Mouse (Mus musculus): ENCODE measurements at regions not wholly inside any gene's neighbourhood (a gene's known extent, or its start where the extent isn't known, plus 50 kb on each side); places are given as distances from the start of the nearest gene placed in this dataset.

DNA sequence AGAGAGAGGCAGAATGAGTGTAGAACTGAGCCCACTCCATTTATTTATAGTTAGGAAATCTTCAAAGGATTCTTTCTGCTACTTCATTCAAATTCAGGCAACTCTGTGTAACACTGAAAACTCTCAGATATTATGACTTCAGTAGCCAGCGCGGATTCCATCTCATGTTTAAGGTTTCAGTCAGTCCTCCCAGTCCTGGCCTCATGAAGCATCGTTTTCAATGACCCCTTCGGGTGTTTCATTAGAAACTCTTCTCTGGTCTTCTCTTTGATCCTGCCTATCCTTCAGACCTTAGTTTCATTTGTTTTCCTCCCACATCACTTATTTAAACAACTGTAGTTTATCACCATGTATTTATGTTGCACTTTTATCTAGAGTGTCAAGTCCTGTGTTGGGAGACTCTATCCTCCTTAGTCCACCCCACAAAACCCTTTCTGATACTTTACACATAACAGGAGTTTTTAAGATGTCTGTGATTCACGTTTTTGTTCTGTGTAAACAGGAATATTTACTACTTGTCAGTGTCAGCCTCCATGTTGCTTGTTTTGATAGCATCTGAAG, 447.7 kb upstream of the Jag1 start:
- Histone ChIP-seq H3K4me1 (ENCODE audit: control insufficient read depth, insufficient read depth, insufficient read length, low read length) (no peaks in the 10 kb centered on the region), H3K36me3 (ENCODE audit: control insufficient read depth, insufficient read depth, low read length) (no peaks in the 10 kb centered on the region), H3K27me3 (ENCODE audit: control insufficient read depth, insufficient read depth, low read length) (no peaks in the 10 kb centered on the region), H3K27ac (ENCODE audit: insufficient read depth, low read depth, low read length) (no peak overlapping the region), H3K4me3 (ENCODE audit: low read depth, low read length) (no peak overlapping the region)
- WGBS = 76% methylated on average over 5 of the region's 5 CpGs
- TF ChIP-seq CTCF (IDR thresholded peaks at IDR 0.05; ENCODE audit: extremely low read depth, insufficient read length, insufficient replicate concordance, low read depth, low read length) = no peak
- no peak for TF ChIP-seq POLR2A (IDR thresholded peaks at IDR 0.05; ENCODE audit: low read depth, low read length)

DNA sequence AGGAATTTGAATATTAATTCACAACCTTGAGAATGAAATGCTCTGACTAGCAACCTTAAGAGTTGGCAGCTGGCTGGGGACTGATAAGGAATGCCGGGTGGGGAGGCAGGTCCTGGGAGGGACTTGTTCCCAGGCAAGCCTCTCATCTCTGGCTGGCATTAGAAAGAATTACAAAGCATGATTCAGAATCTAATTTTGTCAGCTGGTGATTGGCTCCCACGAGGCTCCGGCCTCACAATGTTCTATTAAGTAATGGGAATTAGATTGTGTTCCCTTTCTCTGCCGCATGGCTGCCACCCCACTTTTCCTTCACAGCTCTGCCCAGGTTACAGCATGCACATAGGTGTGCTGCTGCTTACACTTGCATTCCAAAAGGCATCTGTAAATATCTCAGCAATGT, 443.9 kb upstream of the Jag1 start:
- 55% methylated on average over 4 of the region's 4 CpGs for WGBS
- Histone ChIP-seq H3K36me3 (ENCODE audit: control insufficient read depth, insufficient read depth, low read length) (no peaks in the 10 kb centered on the region), H3K27me3 (ENCODE audit: control insufficient read depth, insufficient read depth, low read length) (no peaks in the 10 kb centered on the region), H3K27ac (ENCODE audit: insufficient read depth, low read depth, low read length) (no peak overlapping the region), H3K4me1 (ENCODE audit: control insufficient read depth, insufficient read depth, insufficient read length, low read length) (no peaks in the 10 kb centered on the region), H3K4me3 (ENCODE audit: low read depth, low read length) (no peak overlapping the region)
- TF ChIP-seq POLR2A (IDR thresholded peaks at IDR 0.05; ENCODE audit: low read depth, low read length) = no peak
- TF ChIP-seq CTCF (IDR thresholded peaks at IDR 0.05; ENCODE audit: extremely low read depth, insufficient read length, insufficient replicate concordance, low read depth, low read length) = no peak

DNA sequence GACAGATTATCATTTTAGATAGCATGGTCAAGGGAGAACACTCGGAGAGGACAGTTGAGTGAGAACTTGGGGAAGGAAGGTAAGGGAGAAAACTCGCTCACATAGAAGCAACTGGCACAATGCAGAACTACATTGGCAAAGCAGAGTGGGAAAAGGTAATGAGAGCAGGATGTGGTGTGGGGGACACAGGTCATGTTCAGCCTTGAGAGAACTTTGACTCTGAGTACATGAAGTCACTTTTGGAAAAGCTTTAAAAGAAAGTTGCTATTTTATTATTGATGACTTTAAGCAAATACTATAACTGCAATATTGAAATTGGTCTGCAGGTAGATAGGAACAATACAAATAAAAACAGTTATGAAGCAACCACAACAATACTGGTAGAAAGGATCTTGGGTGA, 437.4 kb upstream of the Jag1 start:
- no peaks in the 10 kb centered on the region for H3K4me1 ChIP-seq (ENCODE audit: control insufficient read depth, insufficient read depth, insufficient read length, low read length)
- no peaks in the 10 kb centered on the region for H3K36me3 ChIP-seq (ENCODE audit: control insufficient read depth, insufficient read depth, low read length)
- H3K27ac ChIP-seq (ENCODE audit: insufficient read depth, low read depth, low read length) = no peak overlapping the region
- WGBS = 76% methylated on average over 2 of the region's 2 CpGs
- H3K27me3 ChIP-seq (ENCODE audit: control insufficient read depth, insufficient read depth, low read length) = no peaks in the 10 kb centered on the region
- H3K4me3 ChIP-seq (ENCODE audit: low read depth, low read length) = no peak overlapping the region
- TF ChIP-seq POLR2A (IDR thresholded peaks at IDR 0.05; ENCODE audit: low read depth, low read length) = no peak
- no peak for TF ChIP-seq CTCF (IDR thresholded peaks at IDR 0.05; ENCODE audit: extremely low read depth, insufficient read length, insufficient replicate concordance, low read depth, low read length)

DNA sequence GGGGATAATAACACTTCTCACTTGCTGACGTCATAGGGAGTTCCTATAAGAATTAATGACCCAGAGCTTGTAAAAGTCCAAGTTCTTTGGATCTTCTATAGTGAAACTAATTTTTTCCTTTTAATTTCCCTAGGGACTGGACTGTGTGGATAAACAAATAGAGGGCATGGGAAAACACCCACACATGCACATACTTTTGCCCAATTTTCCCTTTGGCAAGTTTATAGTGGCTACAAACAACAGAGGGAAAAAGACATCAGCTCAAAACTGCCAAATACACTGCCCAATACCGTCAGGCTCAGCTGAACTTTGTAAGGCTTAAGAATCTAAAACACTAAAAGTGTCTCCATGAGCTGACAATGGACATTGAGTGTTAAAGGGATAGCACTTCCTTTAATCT, 420.1 kb upstream of the Jag1 start:
- Histone ChIP-seq H3K27me3 (ENCODE audit: control insufficient read depth, insufficient read depth, low read length) (no peaks in the 10 kb centered on the region), H3K4me3 (ENCODE audit: low read depth, low read length) (no peak overlapping the region), H3K4me1 (ENCODE audit: control insufficient read depth, insufficient read depth, insufficient read length, low read length) (no peaks in the 10 kb centered on the region), H3K36me3 (ENCODE audit: control insufficient read depth, insufficient read depth, low read length) (no peaks in the 10 kb centered on the region), H3K27ac (ENCODE audit: insufficient read depth, low read depth, low read length) (no peak overlapping the region)
- TF ChIP-seq CTCF (IDR thresholded peaks at IDR 0.05; ENCODE audit: extremely low read depth, insufficient read length, insufficient replicate concordance, low read depth, low read length) = no peak
- no peak for TF ChIP-seq POLR2A (IDR thresholded peaks at IDR 0.05; ENCODE audit: low read depth, low read length)
- 55% methylated on average over 2 of the region's 2 CpGs for WGBS

DNA sequence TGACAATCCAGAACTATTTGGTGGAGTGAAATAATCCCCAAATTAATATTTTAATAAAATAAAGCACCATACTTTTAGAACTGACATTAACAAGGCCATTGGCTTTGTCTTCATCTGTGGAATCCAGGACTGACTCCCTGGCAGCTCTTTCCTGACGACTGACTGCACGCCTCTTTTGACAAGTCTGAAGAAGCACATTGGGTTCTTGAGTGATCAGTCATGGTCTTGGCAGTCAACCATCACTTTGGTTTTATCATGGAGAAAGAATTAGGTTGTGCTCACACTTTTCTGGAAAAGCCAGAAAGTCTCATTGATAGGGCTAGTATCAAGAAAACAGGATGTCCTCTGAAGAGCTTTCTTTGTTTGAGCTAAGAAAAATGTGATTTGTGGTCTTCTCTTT, 399.8 kb upstream of the Jag1 start:
- no peaks in the 10 kb centered on the region for H3K36me3 ChIP-seq (ENCODE audit: control insufficient read depth, insufficient read depth, low read length)
- no peaks in the 10 kb centered on the region for H3K27me3 ChIP-seq (ENCODE audit: control insufficient read depth, insufficient read depth, low read length)
- no peak overlapping the region for H3K27ac ChIP-seq (ENCODE audit: insufficient read depth, low read depth, low read length)
- WGBS = 72% methylated on average over 2 of the region's 2 CpGs
- no peak overlapping the region for H3K4me3 ChIP-seq (ENCODE audit: low read depth, low read length)
- TF ChIP-seq CTCF (IDR thresholded peaks at IDR 0.05; ENCODE audit: extremely low read depth, insufficient read length, insufficient replicate concordance, low read depth, low read length) = no peak
- H3K4me1 ChIP-seq (ENCODE audit: control insufficient read depth, insufficient read depth, insufficient read length, low read length) = no peaks in the 10 kb centered on the region

DNA sequence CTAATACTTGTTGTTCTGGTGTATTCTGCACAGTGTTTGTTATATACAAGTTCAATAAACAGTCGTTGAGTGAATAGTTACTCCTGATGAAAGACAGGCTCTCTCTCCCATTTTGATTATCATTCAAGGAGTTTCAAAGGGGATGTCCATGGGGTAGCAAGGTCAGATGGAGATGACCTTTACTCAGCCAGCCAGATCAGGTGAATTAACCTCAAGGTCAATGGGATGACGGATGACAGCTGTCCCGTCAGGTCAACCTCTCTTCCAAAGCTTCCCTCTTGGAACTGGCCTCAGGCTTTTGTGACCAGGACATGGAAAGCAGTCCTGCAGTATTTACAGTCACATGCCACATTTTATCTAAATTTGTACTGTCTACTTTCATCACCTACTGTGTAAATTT, 398.6 kb upstream of the Jag1 start:
- WGBS = 68% methylated on average over 3 of the region's 3 CpGs
- Histone ChIP-seq H3K27me3 (ENCODE audit: control insufficient read depth, insufficient read depth, low read length) (no peaks in the 10 kb centered on the region), H3K27ac (ENCODE audit: insufficient read depth, low read depth, low read length) (no peak overlapping the region), H3K4me3 (ENCODE audit: low read depth, low read length) (no peak overlapping the region), H3K36me3 (ENCODE audit: control insufficient read depth, insufficient read depth, low read length) (no peaks in the 10 kb centered on the region), H3K4me1 (ENCODE audit: control insufficient read depth, insufficient read depth, insufficient read length, low read length) (no peaks in the 10 kb centered on the region)
- TF ChIP-seq POLR2A (IDR thresholded peaks at IDR 0.05; ENCODE audit: low read depth, low read length) (no peak), CTCF (IDR thresholded peaks at IDR 0.05; ENCODE audit: extremely low read depth, insufficient read length, insufficient replicate concordance, low read depth, low read length) (no peak)

DNA sequence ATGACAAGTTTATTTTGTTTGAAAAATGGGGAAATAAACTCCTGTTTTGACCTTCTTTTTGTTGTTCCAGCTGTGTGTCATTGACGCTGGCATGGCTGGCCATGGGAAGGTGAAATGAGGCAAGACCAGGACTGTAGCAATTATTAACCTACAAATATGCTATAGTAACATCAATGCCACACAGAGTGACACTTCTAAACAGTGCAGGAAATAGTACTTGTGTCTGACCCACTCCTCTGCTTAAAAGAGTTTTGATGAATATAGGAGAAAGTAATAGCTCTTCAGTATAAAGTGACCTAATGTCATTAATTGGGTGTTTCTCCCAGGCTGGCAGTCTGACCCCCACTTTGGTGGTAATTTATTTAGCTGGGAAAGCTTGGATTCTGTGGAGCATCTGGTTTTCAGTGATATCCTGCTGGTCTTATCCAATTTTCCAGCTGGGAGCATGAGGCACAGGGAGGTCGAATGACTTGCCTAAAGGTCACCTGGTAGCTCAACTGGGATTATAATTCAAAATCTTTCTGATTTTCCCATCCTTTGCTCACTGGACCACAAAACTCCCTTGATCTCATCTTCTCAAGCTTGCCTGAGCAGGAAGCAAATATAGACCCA, 397.6 kb upstream of the Jag1 start:
- no peak for TF ChIP-seq CTCF (IDR thresholded peaks at IDR 0.05; ENCODE audit: extremely low read depth, insufficient read length, insufficient replicate concordance, low read depth, low read length)

More for the DNA sequence above, 397.6 kb upstream of the Jag1 start:
- Histone ChIP-seq H3K27me3 (ENCODE audit: control insufficient read depth, insufficient read depth, low read length) (no peaks in the 10 kb centered on the region), H3K4me1 (ENCODE audit: control insufficient read depth, insufficient read depth, insufficient read length, low read length) (no peaks in the 10 kb centered on the region), H3K36me3 (ENCODE audit: control insufficient read depth, insufficient read depth, low read length) (no peaks in the 10 kb centered on the region), H3K4me3 (ENCODE audit: low read depth, low read length) (no peak overlapping the region), H3K27ac (ENCODE audit: insufficient read depth, low read depth, low read length) (no peak overlapping the region)
- WGBS = 54% methylated on average over 2 of the region's 2 CpGs
